Mouse (Mus musculus): ENCODE data around the gene Rpp40. TPM values are rescaled to one million over a fixed set of nuclear protein-coding genes. Genes with fewer than 3 reads are reported as not detected.
A peak's percentile ranks its signal among the peaks of the same experiment; 100 is the strongest.

Gene Rpp40
- polyA plus RNA-seq (2015; fragmentation: Nextera tagmentation; extraction: Ambion mirVana), result 14.3 and 15.7 TPM in 2 replicates

DNA sequence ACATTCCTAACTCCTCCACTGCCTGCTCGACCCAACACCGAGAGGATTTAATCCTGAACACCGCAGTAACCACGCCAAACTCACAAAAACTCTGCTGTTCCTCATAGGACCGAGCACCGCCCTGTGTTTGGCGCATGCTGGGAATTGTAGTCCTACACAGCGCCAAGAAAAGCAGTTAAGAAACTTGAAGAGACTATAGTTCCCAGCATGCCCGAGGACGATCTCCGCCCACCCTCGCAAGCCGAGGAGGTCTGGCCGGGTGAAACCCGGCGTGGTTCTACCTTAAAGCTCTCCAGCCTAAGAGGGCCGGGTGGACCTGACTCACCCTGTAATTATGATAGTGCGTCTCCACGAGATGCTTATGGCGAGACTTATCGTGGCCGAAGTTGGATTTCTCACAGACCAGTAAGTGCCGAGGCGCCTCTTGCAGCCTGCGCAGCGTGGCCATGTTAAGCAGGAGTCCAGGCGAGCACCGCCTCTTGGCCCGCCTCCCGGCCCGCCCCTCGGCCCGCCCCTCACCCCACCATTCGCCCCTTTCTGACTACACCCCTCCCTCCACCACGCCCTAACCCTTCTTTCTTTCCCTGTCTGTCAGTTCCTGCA, at the start of gene Rpp40:
Gene Rpp40 (minus strand): TSS at position 481 of the 603 bp plus-strand sequence.
- Histone ChIP-seq H3K9me3 (replicated peaks) (no peaks in the 10 kb centered on the region), H3K9ac (peak within 1 kb of the TSS; percentile 48), H3K27me3 (no peaks in the 10 kb centered on the region), H3K4me2 (replicated peaks) (peak within 1 kb of the TSS; percentile 63), H3K4me3 (replicated peaks) (peak within 1 kb of the TSS; percentile 65), H3K4me1 (0 out of 2 replicates have a peak, but pooled peaks cover 4% of the 10 kb centered on the region), H3K27ac (replicated peaks) (0 out of 2 replicates have a peak within 1 kb of the TSS, but pooled peaks have one; percentile 22), H3K36me3 (0 out of 2 replicates have a peak, but pooled peaks cover 3% of the 10 kb centered on the region)
- under 1% methylated on average over 32 of the region's 35 CpGs for WGBS
- ATAC-seq (ENCODE audit: insufficient number of reproducible peaks, low FRiP score, low TSS enrichment, low read depth), result peak; percentile 100

DNA sequence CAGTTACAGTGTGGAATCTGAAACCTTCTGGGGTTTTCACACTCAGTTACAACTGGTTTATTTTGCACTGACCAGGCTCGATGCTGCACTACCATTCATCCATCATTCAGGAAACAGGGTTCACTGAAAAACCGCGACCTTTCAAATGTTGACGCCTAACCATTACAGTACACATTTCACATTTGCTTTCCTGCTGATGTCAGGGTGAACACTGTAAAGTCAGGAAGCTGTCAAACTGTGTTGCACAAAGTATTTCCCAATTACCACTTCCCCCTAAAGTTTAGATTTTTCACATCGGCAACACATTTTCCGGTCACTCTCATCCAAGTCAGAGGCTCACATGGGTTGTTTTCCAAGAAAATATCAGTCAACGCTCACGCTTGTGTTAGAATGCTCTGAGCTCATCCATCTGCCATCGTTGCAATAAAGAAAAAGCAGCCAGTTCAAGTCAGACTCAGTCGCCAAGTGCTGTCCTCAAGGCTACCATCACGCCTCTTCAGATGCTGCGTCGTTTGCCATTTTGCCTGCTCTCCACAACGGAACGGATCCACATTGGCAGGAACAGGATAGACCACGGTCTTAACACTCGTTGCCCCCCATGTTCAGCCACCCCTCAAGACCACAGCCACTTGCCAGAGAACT, 43.8 kb upstream of the Rpp40 start:
- no peak overlapping the region for H3K4me3 ChIP-seq (replicated peaks)

DNA sequence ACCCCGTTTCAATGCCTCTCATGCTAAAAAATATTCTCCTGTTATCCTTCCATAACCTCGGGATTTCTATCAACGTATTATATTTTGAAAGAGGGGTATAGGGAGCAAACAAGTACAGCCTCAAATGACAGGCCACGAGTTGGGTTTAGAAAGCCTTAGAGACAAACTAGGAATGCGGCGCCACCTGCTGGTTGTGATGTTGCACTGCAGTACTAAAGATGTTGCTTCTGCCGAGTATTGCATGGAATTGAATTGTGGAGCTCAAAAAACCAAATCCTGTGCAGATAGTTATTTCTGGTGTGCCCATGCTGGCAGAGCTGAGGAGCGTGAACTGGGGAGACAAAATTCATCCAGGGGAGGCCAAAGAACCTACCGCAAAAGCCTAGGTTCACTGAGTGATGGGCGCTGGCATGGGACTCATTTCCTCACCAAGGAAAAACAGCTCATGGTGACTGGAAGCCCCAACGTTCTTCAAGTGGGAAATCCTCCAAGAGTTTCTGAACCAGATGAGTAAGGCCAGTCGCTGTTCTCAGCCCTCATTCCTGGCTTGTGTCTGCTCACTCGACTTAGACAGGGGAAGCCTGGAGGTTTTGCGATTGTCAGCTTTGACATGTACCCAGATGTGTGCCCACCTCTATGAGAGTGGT, 41.3 kb upstream of the Rpp40 start:
- no peak overlapping the region for H3K4me2 ChIP-seq (replicated peaks)
- WGBS, result 21% methylated on average over 14 of the region's 14 CpGs
- H3K4me1 ChIP-seq, result no peaks in the 10 kb centered on the region
- H3K9me3 ChIP-seq (replicated peaks), result 0 out of 2 replicates have a peak, but pooled peaks cover 3% of the 10 kb centered on the region
- no peak overlapping the region for H3K27ac ChIP-seq (replicated peaks)
- ATAC-seq (ENCODE audit: insufficient number of reproducible peaks, low FRiP score, low TSS enrichment, low read depth), result no peak
- no peaks in the 10 kb centered on the region for H3K27me3 ChIP-seq
- no peaks in the 10 kb centered on the region for H3K36me3 ChIP-seq
- H3K9ac ChIP-seq, result no peak overlapping the region
- no peak overlapping the region for H3K4me3 ChIP-seq (replicated peaks)

More for the DNA sequence above, 43.8 kb upstream of the Rpp40 start:
- Histone ChIP-seq H3K27ac (replicated peaks) (no peak overlapping the region), H3K9ac (no peak overlapping the region), H3K4me1 (no peaks in the 10 kb centered on the region), H3K4me2 (replicated peaks) (no peak overlapping the region), H3K36me3 (no peaks in the 10 kb centered on the region), H3K27me3 (no peaks in the 10 kb centered on the region), H3K9me3 (replicated peaks) (0 out of 2 replicates have a peak, but pooled peaks cover 3% of the 10 kb centered on the region)
- 71% methylated on average over 17 of the region's 17 CpGs for WGBS
- no peak for ATAC-seq (ENCODE audit: insufficient number of reproducible peaks, low FRiP score, low TSS enrichment, low read depth)

DNA sequence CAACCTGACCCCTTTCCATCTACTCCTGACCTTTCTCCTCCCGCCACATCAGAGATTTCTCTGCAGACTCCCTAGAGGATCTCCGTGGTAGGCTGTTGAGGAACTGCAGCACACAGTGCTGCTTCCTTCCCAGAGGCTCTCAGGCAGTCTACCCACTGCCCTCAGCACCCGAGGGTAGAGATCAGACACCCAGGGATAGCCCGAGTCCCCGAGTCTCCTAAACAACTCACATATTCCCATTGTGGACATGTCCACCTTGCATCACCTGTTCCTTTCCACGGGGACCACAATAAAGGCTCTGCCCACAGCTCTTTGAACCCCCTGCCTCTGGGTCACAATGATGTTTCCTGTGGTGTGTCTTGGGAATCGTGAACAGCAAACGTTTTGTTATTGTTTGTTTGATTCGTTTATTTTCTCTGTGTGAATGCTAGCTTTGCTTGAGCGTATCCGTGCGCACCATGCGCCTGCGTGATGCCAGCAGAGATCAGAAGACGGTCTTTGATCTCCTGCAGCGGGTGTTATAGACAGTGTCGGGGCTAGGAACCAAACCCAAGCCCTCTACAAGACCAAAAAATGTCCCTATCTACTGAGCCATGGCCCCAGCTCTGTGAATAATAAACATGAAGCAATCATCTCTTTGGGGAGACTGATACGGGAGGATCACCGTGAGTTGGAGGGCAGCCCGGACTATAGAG, 40.6 kb upstream of the Rpp40 start:
- Histone ChIP-seq H3K4me2 (replicated peaks) (no peak overlapping the region), H3K4me1 (no peaks in the 10 kb centered on the region), H3K4me3 (replicated peaks) (no peak overlapping the region), H3K36me3 (no peaks in the 10 kb centered on the region), H3K27ac (replicated peaks) (no peak overlapping the region), H3K9me3 (replicated peaks) (no peaks in the 10 kb centered on the region), H3K9ac (no peak overlapping the region), H3K27me3 (no peaks in the 10 kb centered on the region)
- ATAC-seq (ENCODE audit: insufficient number of reproducible peaks, low FRiP score, low TSS enrichment, low read depth), result no peak
- 69% methylated on average over 20 of the region's 20 CpGs for WGBS

DNA sequence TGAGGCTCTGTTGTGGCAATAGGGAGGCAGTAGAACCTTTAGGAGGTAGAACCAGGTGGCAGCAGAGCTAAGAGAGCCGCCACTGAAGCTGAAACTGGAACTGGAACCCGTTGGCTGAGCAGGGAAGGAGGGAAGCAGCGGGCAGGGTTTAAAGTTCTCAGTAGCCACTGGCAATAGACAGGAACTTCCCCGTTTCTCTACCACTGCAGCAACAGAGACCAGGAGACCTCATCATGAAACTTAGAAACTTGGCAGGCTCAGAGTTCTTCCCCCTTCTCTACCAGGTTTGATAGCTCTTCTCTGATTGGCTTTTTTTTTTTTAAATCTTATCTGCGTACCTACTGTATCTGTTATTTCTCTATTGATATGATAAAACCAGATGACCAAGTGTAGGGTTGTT, 34.8 kb upstream of the Rpp40 start:
- Histone ChIP-seq H3K9me3 (replicated peaks) (no peaks in the 10 kb centered on the region), H3K36me3 (no peaks in the 10 kb centered on the region), H3K4me2 (replicated peaks) (no peak overlapping the region), H3K9ac (no peak overlapping the region), H3K4me3 (replicated peaks) (no peak overlapping the region), H3K27me3 (no peaks in the 10 kb centered on the region), H3K27ac (replicated peaks) (no peak overlapping the region), H3K4me1 (no peaks in the 10 kb centered on the region)
- ATAC-seq (ENCODE audit: insufficient number of reproducible peaks, low FRiP score, low TSS enrichment, low read depth), result no peak
- 81% methylated on average over 5 of the region's 5 CpGs for WGBS

DNA sequence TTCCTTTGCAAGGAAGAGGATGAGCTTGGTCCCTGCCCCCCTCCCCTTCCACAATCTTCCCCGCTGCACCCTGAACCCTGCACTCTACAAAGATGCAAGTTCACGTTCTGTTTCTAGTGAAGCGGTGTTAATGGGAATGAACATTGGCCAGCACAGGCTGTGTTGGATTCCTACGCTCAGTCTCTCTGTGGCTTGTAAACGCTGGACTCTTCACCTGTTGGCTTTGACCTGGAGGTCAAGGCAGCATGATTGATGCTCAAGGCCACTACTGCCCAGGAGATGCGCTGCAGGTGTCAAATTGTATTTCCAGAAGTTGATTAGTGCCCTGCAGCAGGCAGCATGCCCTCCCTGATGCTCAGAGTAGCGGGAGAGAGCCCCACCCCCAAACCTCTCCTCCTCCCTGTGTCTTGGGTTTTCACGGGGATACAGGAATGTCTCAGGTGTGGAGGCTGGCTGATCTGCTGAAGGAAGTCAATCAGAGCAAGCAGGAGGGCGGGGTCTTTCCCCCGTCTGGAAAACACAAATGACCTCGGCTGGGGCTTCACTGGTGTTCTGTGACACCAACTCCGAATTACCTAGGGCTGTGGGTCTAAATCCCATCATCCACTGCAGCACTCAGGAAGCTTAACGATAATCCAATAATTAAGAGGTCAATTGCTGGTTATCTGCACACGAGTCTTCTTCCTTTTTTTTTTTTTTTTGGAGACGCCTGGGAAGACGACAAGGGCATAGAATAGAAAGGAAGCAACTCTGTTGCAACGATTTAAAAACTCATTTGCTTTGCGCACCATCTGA, 33.9 kb upstream of the Rpp40 start:
- no peak overlapping the region for H3K4me3 ChIP-seq (replicated peaks)
- no peaks in the 10 kb centered on the region for H3K27me3 ChIP-seq
- no peak overlapping the region for H3K4me2 ChIP-seq (replicated peaks)
- H3K36me3 ChIP-seq, result no peaks in the 10 kb centered on the region
- WGBS, result 56% methylated on average over 18 of the region's 18 CpGs
- H3K9ac ChIP-seq, result no peak overlapping the region
- no peak overlapping the region for H3K27ac ChIP-seq (replicated peaks)
- no peaks in the 10 kb centered on the region for H3K4me1 ChIP-seq
- peaks cover under 1% of the 10 kb centered on the region; the same call in 1 of the 2 replicates for H3K9me3 ChIP-seq (replicated peaks)
- no peak for ATAC-seq (ENCODE audit: insufficient number of reproducible peaks, low FRiP score, low TSS enrichment, low read depth)

DNA sequence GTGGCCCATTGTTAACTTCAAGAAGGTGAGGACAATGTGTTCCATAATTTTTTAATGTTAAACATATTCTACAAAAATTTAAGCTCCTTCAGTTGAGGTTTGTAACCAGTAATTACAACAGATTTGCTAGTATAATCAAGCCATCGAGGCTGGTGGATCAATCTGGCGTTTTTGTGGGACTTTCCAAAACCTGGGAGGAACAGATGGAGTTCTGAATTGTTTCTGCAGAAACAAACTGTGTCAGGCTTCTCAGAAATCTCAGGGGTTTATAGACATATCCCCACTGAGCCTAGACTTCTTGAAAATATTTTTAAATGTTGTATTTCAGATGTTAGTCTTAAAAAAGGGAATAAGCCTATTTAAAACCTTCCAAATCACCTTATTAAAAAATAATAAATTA, 31.8 kb upstream of the Rpp40 start:
- Histone ChIP-seq H3K27me3 (no peaks in the 10 kb centered on the region), H3K36me3 (no peaks in the 10 kb centered on the region), H3K9ac (no peak overlapping the region), H3K4me3 (replicated peaks) (no peak overlapping the region), H3K27ac (replicated peaks) (no peak overlapping the region), H3K4me2 (replicated peaks) (no peak overlapping the region), H3K9me3 (replicated peaks) (peaks cover 4% of the 10 kb centered on the region; the same call in 1 of the 2 replicates), H3K4me1 (no peaks in the 10 kb centered on the region)
- 54% methylated on average over 2 of the region's 2 CpGs for WGBS
- no peak for ATAC-seq (ENCODE audit: insufficient number of reproducible peaks, low FRiP score, low TSS enrichment, low read depth)

DNA sequence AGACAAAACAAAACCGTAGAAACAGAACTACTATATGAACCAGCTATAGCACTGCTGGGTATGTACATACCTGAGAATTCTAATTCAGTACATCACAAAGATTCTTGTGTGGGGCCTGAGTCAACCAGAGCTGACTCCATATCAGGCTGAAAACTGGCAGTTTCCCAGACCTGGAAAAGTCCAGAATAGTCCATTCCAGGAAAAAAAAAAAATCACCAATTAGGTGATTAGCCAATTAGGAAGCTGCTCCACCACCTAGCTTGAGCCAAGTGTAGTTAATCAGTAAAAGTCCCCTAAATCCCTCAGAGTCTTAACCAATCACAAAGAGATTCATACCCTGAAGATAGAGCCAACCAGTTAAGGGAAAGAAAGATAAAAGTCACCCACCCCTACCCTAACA, 5.3 kb upstream of the Rpp40 start:
- ATAC-seq (ENCODE audit: insufficient number of reproducible peaks, low FRiP score, low TSS enrichment, low read depth), result no peak
- H3K27ac ChIP-seq (replicated peaks), result no peak overlapping the region
- no peak overlapping the region for H3K4me2 ChIP-seq (replicated peaks)
- no peaks in the 10 kb centered on the region for H3K27me3 ChIP-seq
- H3K4me1 ChIP-seq, result 0 out of 2 replicates have a peak, but pooled peaks cover 1% of the 10 kb centered on the region
- H3K4me3 ChIP-seq (replicated peaks), result no peak overlapping the region
- H3K9ac ChIP-seq, result no peak overlapping the region
- no peaks in the 10 kb centered on the region for H3K36me3 ChIP-seq
- 90% methylated on average over 1 of the region's 1 CpGs for WGBS
- no peaks in the 10 kb centered on the region for H3K9me3 ChIP-seq (replicated peaks)

DNA sequence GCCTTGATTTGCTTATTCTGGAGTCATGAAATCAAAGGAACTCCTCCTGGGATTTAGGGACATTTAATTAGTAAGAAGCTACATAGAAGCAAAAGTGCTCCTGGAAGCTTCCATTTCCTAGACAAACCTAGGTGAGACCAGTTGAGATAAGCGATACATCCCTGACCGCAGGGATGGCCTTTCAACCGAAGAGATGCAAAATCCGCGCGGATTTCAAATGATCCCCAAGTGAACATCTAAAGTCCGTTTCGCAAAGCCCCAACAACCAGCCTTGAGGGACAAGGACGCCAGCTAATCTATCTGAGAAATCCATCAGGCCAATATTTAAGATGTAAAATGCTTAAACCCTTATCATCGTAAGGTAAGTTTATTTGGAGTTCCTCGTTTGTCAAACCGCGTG, 781 bp downstream of the Rpp40 start:
- H3K9ac ChIP-seq, result peak overlapping the region; percentile 48
- peak overlapping the region; percentile 65 for H3K4me3 ChIP-seq (replicated peaks)
- H3K4me2 ChIP-seq (replicated peaks), result peak overlapping the region; percentile 63
- no peaks in the 10 kb centered on the region for H3K9me3 ChIP-seq (replicated peaks)
- H3K27ac ChIP-seq (replicated peaks), result no peak overlapping the region
- under 1% methylated on average over 13 of the region's 13 CpGs for WGBS
- 0 out of 2 replicates have a peak, but pooled peaks cover 3% of the 10 kb centered on the region for H3K36me3 ChIP-seq
- H3K4me1 ChIP-seq, result 0 out of 2 replicates have a peak, but pooled peaks cover 4% of the 10 kb centered on the region
- ATAC-seq (ENCODE audit: insufficient number of reproducible peaks, low FRiP score, low TSS enrichment, low read depth), result no peak
- H3K27me3 ChIP-seq, result no peaks in the 10 kb centered on the region

DNA sequence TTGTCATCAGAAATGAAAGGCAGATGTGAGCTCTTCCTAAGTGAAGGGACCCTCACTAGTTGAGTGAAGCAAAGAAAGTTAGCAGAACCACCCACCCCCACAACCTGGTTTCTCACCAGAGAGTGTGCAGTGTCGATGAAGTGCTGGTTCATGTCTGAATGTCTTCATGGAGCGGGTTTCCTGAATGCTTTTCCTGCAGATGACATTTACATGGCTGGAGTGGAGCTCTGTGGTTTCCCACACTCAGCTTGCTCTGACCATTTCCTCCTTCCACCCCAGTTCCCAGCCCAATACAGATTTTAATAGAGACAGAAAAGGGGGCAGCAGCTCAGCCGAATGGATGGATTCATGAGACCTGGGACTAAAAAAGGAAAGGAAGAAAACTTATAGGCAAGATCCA, 13.3 kb downstream of the Rpp40 start:
- Histone ChIP-seq H3K4me2 (replicated peaks) (no peak overlapping the region), H3K36me3 (peaks cover 13% of the 10 kb centered on the region; the same call in 1 of the 2 replicates), H3K27ac (replicated peaks) (no peak overlapping the region), H3K4me1 (no peaks in the 10 kb centered on the region), H3K27me3 (no peaks in the 10 kb centered on the region), H3K4me3 (replicated peaks) (no peak overlapping the region), H3K9ac (no peak overlapping the region), H3K9me3 (replicated peaks) (0 out of 2 replicates have a peak, but pooled peaks cover 2% of the 10 kb centered on the region)
- 70% methylated on average over 3 of the region's 3 CpGs for WGBS
- no peak for ATAC-seq (ENCODE audit: insufficient number of reproducible peaks, low FRiP score, low TSS enrichment, low read depth)

All from embryonic facial prominence, embryonic 15.5 days (tissue).